Mouse (Mus musculus): ENCODE data around the gene Vmn1r116.
"Not testable (repeated sequence)": the region's sequence is repeated elsewhere in the genome, so short reads cannot be mapped to it uniquely, and the experiment has no call there.

Gene Vmn1r116

GRCm38 (mm10) chr7:20871956-20872355 lies at the start of gene Vmn1r116:
Gene Vmn1r116 (plus strand): TSS chr7:20872256.
- not testable (repeated sequence) for DNase-seq

- not testable (repeated sequence) for DNase-seq
These were observed 27.2 kb upstream of the Vmn1r116 start, which contains the start of gene Vmn1r115 for GRCm38 (mm10) chr7:20844885-20845284. Gene Vmn1r115 (minus strand): TSS chr7:20844985.

- DNase-seq, result not testable (repeated sequence)
These were observed 12.0 kb downstream of the Vmn1r116 start, which contains the start of gene Vmn1r117 for GRCm38 (mm10) chr7:20884021-20884420. Gene Vmn1r117 (minus strand): TSS chr7:20884121.

GRCm38 (mm10) chr7:20912247-20912646 lies 40.2 kb downstream of the Vmn1r116 start, which contains the start of gene Vmn1r118:
Gene Vmn1r118 (minus strand): TSS chr7:20912347.
- not testable (repeated sequence) for DNase-seq

Measured in lung, postnatal 4 days (tissue).